Mouse (Mus musculus) Patski (cell line): Measurements from ENCODE around the gene B3gnt8. TPM values are rescaled to one million over a fixed set of nuclear protein-coding genes. Genes with fewer than 3 reads are reported as not detected.

Experiments
- ATAC-seq: fragments of 100-300 bp; one replicate; pipeline ENCODE4 v1.8.0; 2021
- CTCF ChIA-PET: fragments of 350-600 bp; sonication (Branson Sonifier 250); formaldehyde crosslinking; loops from one replicate; lab custom pipeline; 2022; ENCODE audit warnings: inconsistent platforms; lab: Charles Lee
- POLR2A ChIA-PET: fragments of 350-600 bp; sonication (Branson Sonifier 250); formaldehyde crosslinking; loops from one replicate; lab custom pipeline; 2022; ENCODE audit warnings: antibody characterized with exemption, inconsistent platforms; lab: Charles Lee
- DNase-seq: peaks from one replicate; pipeline ENCODE4 v3.0.0-alpha.2; 2011; ENCODE audit warnings: low read depth, low spot score
- H3K27me3 ChIP-seq: fragments of 371-371 bp; one replicate; pipeline ENCODE4 v1.5.1; 2021
- CTCF ChIP-seq: fragments of 100-300 bp; IDR thresholded peaks from one replicate; pipeline ENCODE4 v1.5.1; 2021
- in situ Hi-C: fragments of 300-500 bp; cut with MboI; formaldehyde crosslinking; loops from 3 replicates; pipeline ENCODE4 v1.11.1; 2018; ENCODE audit warnings: low pct_unique_long_range_greater_than_20kb, mixed read lengths
- polyA plus RNA-seq: library from polyadenylated mRNA; unstranded; gene quantifications from one replicate; pipeline ENCODE4 v1.2.3, GENCODE M21; 2021

The B3gnt8 gene
- polyA plus RNA-seq, 1 experiment from 2014 or later = 0.23 TPM

GRCm38 (mm10) chr7:25636373-25636772 lies 9.9 kb downstream of the B3gnt8 start:
- ChIA-PET CTCF (no interaction called here), POLR2A (no interaction called here)
- TF ChIP-seq CTCF = no peak
- DNase-seq (no peak), ATAC-seq (peak; percentile 29)
- in situ Hi-C loops = no loop called here
- no peaks in the 10 kb centered on the region for H3K27me3 ChIP-seq

- no peak for DNase-seq
- in situ Hi-C loops = no loop called here
- no peak for ATAC-seq
- no peak for TF ChIP-seq CTCF
- H3K27me3 ChIP-seq = no peaks in the 10 kb centered on the region
- ChIA-PET POLR2A (no interaction called here), CTCF (no interaction called here)
Measured at GRCm38 (mm10) chr7:25637099-25637498, 10.6 kb downstream of the B3gnt8 start.

GRCm38 (mm10) chr7:25639754-25640153 lies 13.3 kb downstream of the B3gnt8 start:
- CTCF ChIA-PET = interaction anchor here (0.9 kb wide), 1 partner anchor 13 kb away, joined by 3 read pairs; no protein-coding TSS in a partner anchor
- in situ Hi-C loops = no loop called here
- no peaks in the 10 kb centered on the region for H3K27me3 ChIP-seq
- ATAC-seq (no peak), DNase-seq (no peak)
- POLR2A ChIA-PET = no interaction called here
- TF ChIP-seq CTCF = no peak

- ChIA-PET POLR2A (no interaction called here), CTCF (no interaction called here)
- no peaks in the 10 kb centered on the region for H3K27me3 ChIP-seq
- no peak for ATAC-seq
- no peak for DNase-seq
- in situ Hi-C loops = no loop called here
- no peak for TF ChIP-seq CTCF
Measured at GRCm38 (mm10) chr7:25644136-25644535, 17.7 kb downstream of the B3gnt8 start.

GRCm38 (mm10) chr7:25644631-25645030 lies 18.2 kb downstream of the B3gnt8 start:
- POLR2A ChIA-PET = no interaction called here
- no peak for ATAC-seq
- DNase-seq = no peak
- CTCF ChIA-PET = no interaction called here
- TF ChIP-seq CTCF = no peak
- in situ Hi-C loops = no loop called here
- H3K27me3 ChIP-seq = no peaks in the 10 kb centered on the region

GRCm38 (mm10) chr7:25645074-25645473 lies 18.6 kb downstream of the B3gnt8 start:
- DNase-seq (no peak), ATAC-seq (no peak)
- no peak for TF ChIP-seq CTCF
- in situ Hi-C loops = no loop called here
- ChIA-PET CTCF (no interaction called here), POLR2A (no interaction called here)
- H3K27me3 ChIP-seq = no peaks in the 10 kb centered on the region

- DNase-seq = no peak
- POLR2A ChIA-PET = interaction anchor here (1.1 kb wide), 1 partner anchor 8 kb away, joined by 3 read pairs; no protein-coding TSS in a partner anchor
- CTCF ChIA-PET = no interaction called here
- H3K27me3 ChIP-seq = no peaks in the 10 kb centered on the region
- no peak for ATAC-seq
- TF ChIP-seq CTCF = no peak
- in situ Hi-C loops = no loop called here
Measured at GRCm38 (mm10) chr7:25647574-25648123, 21.2 kb downstream of the B3gnt8 start.

- TF ChIP-seq CTCF = no peak
- ATAC-seq (no peak), DNase-seq (no peak)
- no peaks in the 10 kb centered on the region for H3K27me3 ChIP-seq
- in situ Hi-C loops = no loop called here
- ChIA-PET POLR2A (no interaction called here), CTCF (no interaction called here)
Measured at GRCm38 (mm10) chr7:25649839-25650238, 23.4 kb downstream of the B3gnt8 start.

- DNase-seq (no peak), ATAC-seq (no peak)
- in situ Hi-C loops = no loop called here
- ChIA-PET POLR2A (interaction anchor here (0.6 kb wide), 1 partner anchor 103 kb away, joined by 3 read pairs; no protein-coding TSS in a partner anchor), CTCF (interaction anchor here (1.5 kb wide), 1 partner anchor 10 kb away, joined by 3 read pairs; no protein-coding TSS in a partner anchor)
- H3K27me3 ChIP-seq = no peaks in the 10 kb centered on the region
- no peak for TF ChIP-seq CTCF
Measured at GRCm38 (mm10) chr7:25651281-25651680, 24.8 kb downstream of the B3gnt8 start.

GRCm38 (mm10) chr7:25652244-25652759 lies 25.8 kb downstream of the B3gnt8 start:
- DNase-seq = no peak
- ChIA-PET POLR2A (no interaction called here), CTCF (interaction anchor here (1.2 kb wide), 1 partner anchor 13 kb away, joined by 3 read pairs; no protein-coding TSS in a partner anchor)
- no peaks in the 10 kb centered on the region for H3K27me3 ChIP-seq
- ATAC-seq = no peak
- in situ Hi-C loops = no loop called here
- TF ChIP-seq CTCF = no peak

GRCm38 (mm10) chr7:25655601-25656428 lies 29.4 kb downstream of the B3gnt8 start:
- in situ Hi-C loops = no loop called here
- CTCF ChIA-PET = interaction anchor here (1.2 kb wide), 1 partner anchor 247 kb away, joined by 3 read pairs; no protein-coding TSS in a partner anchor
- no peaks in the 10 kb centered on the region for H3K27me3 ChIP-seq
- ATAC-seq = no peak
- no peak for DNase-seq
- POLR2A ChIA-PET = interaction anchor here (0.6 to 0.8 kb wide), 2 partner anchors 9 to 112 kb away, joined by 3 to 4 read pairs; no protein-coding TSS in a partner anchor
- TF ChIP-seq CTCF = no peak
